Mouse (Mus musculus): ENCODE results near the gene Pak3.

GRCm38 (mm10) chrX:143826521-143826920 is 308.1 kb downstream of the Pak3 start:
- TF ChIP-seq CTCF (IDR thresholded peaks at IDR 0.05; ENCODE audit: low read depth) (no peak), EP300 (optimal IDR thresholded peaks at IDR 0.05) (no peak)
